Mouse (Mus musculus) hindbrain, embryonic 12.5 days (tissue): ENCODE measurements around the gene Camta1. TPM values are rescaled to one million over a fixed set of nuclear protein-coding genes. Genes with fewer than 3 reads are reported as not detected.

Experiments
- ATAC-seq: fragments of 200-750 bp; cut with Nextera tagmentation; 2 replicates; pipeline ENCODE4 v1.8.0; 2017; ENCODE audit warnings: moderate TSS enrichment; ENCODE audit not compliant: low FRiP score
- H3K27ac ChIP-seq: fragments of 300-500 bp; sonication (generic); 2 replicates; pipeline ENCODE4 v1.5.1; 2016; ENCODE audit warnings: mild to moderate bottlenecking
- H3K27me3 ChIP-seq: fragments of 300-500 bp; sonication (generic); 2 replicates; pipeline ENCODE4 v1.6.1; 2016; ENCODE audit warnings: mild to moderate bottlenecking
- H3K36me3 ChIP-seq: fragments of 300-500 bp; sonication (generic); 2 replicates; pipeline ENCODE4 v1.6.1; 2016; ENCODE audit warnings: mild to moderate bottlenecking
- H3K4me1 ChIP-seq: fragments of 300-500 bp; sonication (generic); 2 replicates; pipeline ENCODE4 v1.6.1; 2016
- H3K4me2 ChIP-seq: fragments of 300-500 bp; sonication (generic); replicated peaks from 2 replicates; pipeline ENCODE4 v1.6.1; 2016; ENCODE audit warnings: mild to moderate bottlenecking
- H3K4me3 ChIP-seq: fragments of 300-500 bp; sonication (generic); 2 replicates; pipeline ENCODE4 v1.5.1; 2016; ENCODE audit warnings: mild to moderate bottlenecking
- H3K9ac ChIP-seq: fragments of 300-500 bp; sonication (generic); 2 replicates; pipeline ENCODE4 v1.6.1; 2016; ENCODE audit warnings: mild to moderate bottlenecking, moderate library complexity
- H3K9me3 ChIP-seq: fragments of 300-500 bp; sonication (generic); replicated peaks from 2 replicates; pipeline ENCODE4 v1.6.1; 2016; ENCODE audit warnings: mild to moderate bottlenecking
- WGBS: fragments of 180-500 bp; shearing (Covaris S2); methylation state at CpG from one replicate; pipeline ENCODE4 v1.1.7; 2016; 5-methylcytosine and 5-hydroxymethylcytosine counted together
- polyA plus RNA-seq: library from polyadenylated mRNA; unstranded; fragments of >200 nt; fragmentation: Nextera tagmentation; extraction: Ambion mirVana; gene quantifications from 2 replicates; pipeline ENCODE4 v1.2.1, GENCODE M21; 2016

Camta1 gene
- polyA plus RNA-seq, 1 experiment from 2014 or later: 136 TPM

- no peak overlapping the region for H3K4me2 ChIP-seq
- H3K36me3 ChIP-seq: no peaks in the 10 kb centered on the region
- ATAC-seq: no peak
- H3K9ac ChIP-seq: no peak overlapping the region
- H3K4me1 ChIP-seq: peaks cover 20% of the 10 kb centered on the region
- no peak overlapping the region for H3K27ac ChIP-seq
- H3K27me3 ChIP-seq: no peaks in the 10 kb centered on the region; the same call in 1 of the 2 replicates
- no peak overlapping the region for H3K4me3 ChIP-seq
- WGBS: 87% methylated on average over 6 of the region's 6 CpGs
- peaks cover 3% of the 10 kb centered on the region; the same call in 1 of the 2 replicates for H3K9me3 ChIP-seq
Observed at GRCm38 (mm10) chr4:151477950-151478349, 383.7 kb downstream of the Camta1 start.

GRCm38 (mm10) chr4:151474895-151475470 is 386.7 kb downstream of the Camta1 start:
- H3K4me2 ChIP-seq: no peak overlapping the region
- no peak for ATAC-seq
- no peak overlapping the region for H3K4me3 ChIP-seq
- H3K4me1 ChIP-seq: peaks cover 20% of the 10 kb centered on the region
- H3K27me3 ChIP-seq: no peaks in the 10 kb centered on the region; the same call in 1 of the 2 replicates
- no peaks in the 10 kb centered on the region for H3K36me3 ChIP-seq
- WGBS: 39% methylated on average over 16 of the region's 16 CpGs
- H3K27ac ChIP-seq: 0 out of 2 replicates have a peak overlapping the region, but pooled peaks have one; percentile 67
- H3K9me3 ChIP-seq: no peaks in the 10 kb centered on the region
- H3K9ac ChIP-seq: no peak overlapping the region

- Histone ChIP-seq H3K27ac (no peak overlapping the region), H3K4me2 (no peak overlapping the region), H3K36me3 (no peaks in the 10 kb centered on the region), H3K9me3 (no peaks in the 10 kb centered on the region), H3K9ac (no peak overlapping the region), H3K4me1 (peaks cover 23% of the 10 kb centered on the region), H3K27me3 (no peaks in the 10 kb centered on the region; the same call in 1 of the 2 replicates), H3K4me3 (no peak overlapping the region)
- 88% methylated on average over 4 of the region's 4 CpGs for WGBS
- ATAC-seq: no peak
Observed at GRCm38 (mm10) chr4:151471886-151472285, 389.8 kb downstream of the Camta1 start.

- H3K4me3 ChIP-seq: no peak overlapping the region
- 96% methylated on average over 5 of the region's 5 CpGs for WGBS
- H3K27me3 ChIP-seq: no peaks in the 10 kb centered on the region
- H3K9me3 ChIP-seq: no peaks in the 10 kb centered on the region
- H3K4me2 ChIP-seq: no peak overlapping the region
- H3K27ac ChIP-seq: peak overlapping the region; percentile 30; the same call in 1 of the 2 replicates
- peaks cover 22% of the 10 kb centered on the region for H3K4me1 ChIP-seq
- no peaks in the 10 kb centered on the region for H3K36me3 ChIP-seq
- no peak overlapping the region for H3K9ac ChIP-seq
- ATAC-seq: no peak
Observed at GRCm38 (mm10) chr4:151468381-151468780, 393.3 kb downstream of the Camta1 start.

- 68% methylated on average over 11 of the region's 11 CpGs for WGBS
- no peak for ATAC-seq
Observed at GRCm38 (mm10) chr4:151458686-151459085, 403.0 kb downstream of the Camta1 start.

GRCm38 (mm10) chr4:151454611-151455010 is 407.1 kb downstream of the Camta1 start:
- H3K9ac ChIP-seq: no peak overlapping the region
- ATAC-seq: no peak

More at GRCm38 (mm10) chr4:151458686-151459085, 403.0 kb downstream of the Camta1 start:
- Histone ChIP-seq H3K4me1 (no peaks in the 10 kb centered on the region), H3K4me2 (no peak overlapping the region), H3K4me3 (no peak overlapping the region), H3K36me3 (no peaks in the 10 kb centered on the region), H3K27ac (no peak overlapping the region), H3K9ac (no peak overlapping the region), H3K27me3 (no peaks in the 10 kb centered on the region), H3K9me3 (no peaks in the 10 kb centered on the region)

GRCm38 (mm10) chr4:151454065-151454464 is 407.6 kb downstream of the Camta1 start:
- H3K27ac ChIP-seq: no peak overlapping the region
- no peak overlapping the region for H3K4me2 ChIP-seq
- H3K9me3 ChIP-seq: no peaks in the 10 kb centered on the region
- no peak overlapping the region for H3K4me3 ChIP-seq
- ATAC-seq: no peak
- no peaks in the 10 kb centered on the region; the same call in 1 of the 2 replicates for H3K27me3 ChIP-seq
- H3K9ac ChIP-seq: no peak overlapping the region
- peaks cover 23% of the 10 kb centered on the region for H3K4me1 ChIP-seq
- H3K36me3 ChIP-seq: no peaks in the 10 kb centered on the region
- 85% methylated on average over 3 of the region's 3 CpGs for WGBS

More at GRCm38 (mm10) chr4:151454611-151455010, 407.1 kb downstream of the Camta1 start:
- Histone ChIP-seq H3K27me3 (no peaks in the 10 kb centered on the region; the same call in 1 of the 2 replicates), H3K9me3 (no peaks in the 10 kb centered on the region), H3K4me3 (no peak overlapping the region), H3K27ac (no peak overlapping the region), H3K4me2 (no peak overlapping the region), H3K4me1 (peaks cover 17% of the 10 kb centered on the region), H3K36me3 (no peaks in the 10 kb centered on the region)
- WGBS: 84% methylated on average over 3 of the region's 3 CpGs

GRCm38 (mm10) chr4:151451885-151452284 is 409.8 kb downstream of the Camta1 start:
- no peak overlapping the region for H3K9ac ChIP-seq
- ATAC-seq: no peak
- H3K9me3 ChIP-seq: no peaks in the 10 kb centered on the region
- 64% methylated on average over 6 of the region's 6 CpGs for WGBS
- H3K36me3 ChIP-seq: no peaks in the 10 kb centered on the region
- H3K27me3 ChIP-seq: no peaks in the 10 kb centered on the region; the same call in 1 of the 2 replicates
- 0 out of 2 replicates have a peak overlapping the region, but pooled peaks have one; percentile 46 for H3K27ac ChIP-seq
- H3K4me2 ChIP-seq: no peak overlapping the region
- H3K4me1 ChIP-seq: peaks cover 25% of the 10 kb centered on the region
- no peak overlapping the region for H3K4me3 ChIP-seq

- Histone ChIP-seq H3K9me3 (no peaks in the 10 kb centered on the region), H3K4me3 (no peak overlapping the region), H3K4me1 (peaks cover 25% of the 10 kb centered on the region), H3K9ac (no peak overlapping the region), H3K4me2 (no peak overlapping the region), H3K36me3 (no peaks in the 10 kb centered on the region), H3K27ac (0 out of 2 replicates have a peak overlapping the region, but pooled peaks have one; percentile 18), H3K27me3 (no peaks in the 10 kb centered on the region; the same call in 1 of the 2 replicates)
- peak; percentile 47; the same call in 1 of the 2 replicates for ATAC-seq
- WGBS: 19% methylated on average over 8 of the region's 8 CpGs
Observed at GRCm38 (mm10) chr4:151449981-151450380, 411.7 kb downstream of the Camta1 start.

GRCm38 (mm10) chr4:151448341-151448740 is 413.3 kb downstream of the Camta1 start:
- no peak overlapping the region for H3K9ac ChIP-seq
- no peaks in the 10 kb centered on the region for H3K9me3 ChIP-seq
- no peak for ATAC-seq
- H3K27me3 ChIP-seq: no peaks in the 10 kb centered on the region; the same call in 1 of the 2 replicates
- no peak overlapping the region for H3K4me2 ChIP-seq
- WGBS: 96% methylated on average over 2 of the region's 2 CpGs
- no peak overlapping the region for H3K27ac ChIP-seq
- H3K36me3 ChIP-seq: no peaks in the 10 kb centered on the region
- no peak overlapping the region for H3K4me3 ChIP-seq
- peaks cover 25% of the 10 kb centered on the region for H3K4me1 ChIP-seq

- Histone ChIP-seq H3K4me1 (peaks cover 8% of the 10 kb centered on the region), H3K9me3 (peaks cover 6% of the 10 kb centered on the region), H3K27me3 (no peaks in the 10 kb centered on the region), H3K4me2 (no peak overlapping the region), H3K4me3 (no peak overlapping the region), H3K36me3 (no peaks in the 10 kb centered on the region), H3K9ac (no peak overlapping the region), H3K27ac (no peak overlapping the region)
- WGBS: 92% methylated on average over 4 of the region's 4 CpGs
- ATAC-seq: no peak
Observed at GRCm38 (mm10) chr4:151444665-151445064, 417.0 kb downstream of the Camta1 start.

GRCm38 (mm10) chr4:151438561-151438960 is 423.1 kb downstream of the Camta1 start:
- Histone ChIP-seq H3K36me3 (no peaks in the 10 kb centered on the region), H3K9me3 (peaks cover 6% of the 10 kb centered on the region), H3K27me3 (no peaks in the 10 kb centered on the region), H3K4me2 (no peak overlapping the region), H3K4me1 (peaks cover 14% of the 10 kb centered on the region; the same call in 1 of the 2 replicates), H3K9ac (no peak overlapping the region), H3K4me3 (no peak overlapping the region), H3K27ac (0 out of 2 replicates have a peak overlapping the region, but pooled peaks have one; percentile 5)
- no peak for ATAC-seq
- WGBS: 30% methylated on average over 7 of the region's 7 CpGs

- no peak overlapping the region for H3K4me2 ChIP-seq
- peaks cover 6% of the 10 kb centered on the region for H3K9me3 ChIP-seq
- H3K4me1 ChIP-seq: peaks cover 14% of the 10 kb centered on the region; the same call in 1 of the 2 replicates
- H3K27ac ChIP-seq: no peak overlapping the region
- no peaks in the 10 kb centered on the region for H3K36me3 ChIP-seq
- 76% methylated on average over 11 of the region's 11 CpGs for WGBS
- ATAC-seq: no peak
- H3K27me3 ChIP-seq: no peaks in the 10 kb centered on the region
- no peak overlapping the region for H3K4me3 ChIP-seq
- no peak overlapping the region for H3K9ac ChIP-seq
Observed at GRCm38 (mm10) chr4:151437859-151438258, 423.8 kb downstream of the Camta1 start.
